Comparison of ENCODE assay signal across 14 mouse cellular contexts in the genomic region with DNA sequence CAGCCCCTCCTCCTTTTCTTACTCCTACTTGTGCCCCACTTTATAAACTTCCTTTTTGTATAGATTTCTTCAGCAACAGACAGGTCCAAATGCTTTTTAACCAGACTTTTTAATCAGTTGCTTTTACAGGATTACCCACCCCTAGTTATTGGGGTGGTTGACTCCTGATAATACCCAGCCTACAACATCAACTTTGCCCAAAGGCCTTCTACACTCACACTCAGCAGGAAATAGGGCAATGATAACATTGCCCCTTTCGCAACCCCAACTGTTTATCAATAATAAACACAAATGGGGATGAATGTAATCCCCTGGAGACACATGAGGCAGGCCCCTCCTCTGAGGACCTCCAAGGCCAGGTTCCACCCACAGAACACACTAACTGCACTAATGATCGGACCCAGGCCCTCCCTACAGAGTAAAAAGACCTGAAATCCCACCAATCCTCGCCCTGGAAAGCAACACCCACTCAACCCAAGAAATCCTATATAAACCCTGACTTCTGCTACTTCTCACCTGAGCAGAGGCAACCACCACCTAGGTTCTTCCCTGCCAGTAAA. TPM values are rescaled to one million over a fixed set of nuclear protein-coding genes. Genes with fewer than 3 reads are reported as not detected.
"Had no signal": no experiment of that assay in that cellular context is flagged by ENCODE, and none has a peak within 500 bp of the region (broad histone marks: within the 10 kb centered on the region; RNA-seq: fewer than 3 reads in every experiment).

No protein-coding gene starts in this region.

- H3K4me3 ChIP-seq: limb, embryonic 13.5 days; midbrain, embryonic 10.5 days; myocyte; neural tube, embryonic 15.5 days had no signal

- DNase-seq: kidney, adult 8-10 months; kidney, postnatal 25 days; layer of hippocampus, postnatal 36 days; lung, adult 18-20 months; midbrain, embryonic 14.5 days; right cerebral cortex, adult 18-20 months; thymus, postnatal 14 days had no signal

- ATAC-seq: intestine, embryonic 16.5 days had no signal

- H3K9ac ChIP-seq: limb, embryonic 13.5 days; neural tube, embryonic 15.5 days had no signal

- H3K36me3 ChIP-seq: limb, embryonic 13.5 days; midbrain, embryonic 10.5 days; neural tube, embryonic 15.5 days had no signal

- H3K27ac ChIP-seq: limb, embryonic 13.5 days; midbrain, embryonic 10.5 days; neural tube, embryonic 15.5 days; stomach, postnatal 0 days had no signal

- H3K4me1 ChIP-seq: limb, embryonic 13.5 days; midbrain, embryonic 10.5 days; neural tube, embryonic 15.5 days had no signal

- H3K27me3 ChIP-seq: limb, embryonic 13.5 days; neural tube, embryonic 15.5 days had no signal

- H3K4me2 ChIP-seq: limb, embryonic 13.5 days; neural tube, embryonic 15.5 days had no signal

- H3K9me3 ChIP-seq: limb, embryonic 13.5 days; midbrain, embryonic 10.5 days; neural tube, embryonic 15.5 days had no signal

RNA-seq across cellular contexts. Expression of gene Fbxl13, which starts 28.9 kb away (rescaled TPM):
- polyA plus RNA-seq: neural tube, embryonic 11.5 days had no signal
